Mouse (Mus musculus): ENCODE results near the gene Pnkp. TPM values are rescaled to one million over a fixed set of nuclear protein-coding genes. Genes with fewer than 3 reads are reported as not detected.

The Pnkp gene
- polyA plus RNA-seq, 1 experiment: 22.3 TPM

DNA sequence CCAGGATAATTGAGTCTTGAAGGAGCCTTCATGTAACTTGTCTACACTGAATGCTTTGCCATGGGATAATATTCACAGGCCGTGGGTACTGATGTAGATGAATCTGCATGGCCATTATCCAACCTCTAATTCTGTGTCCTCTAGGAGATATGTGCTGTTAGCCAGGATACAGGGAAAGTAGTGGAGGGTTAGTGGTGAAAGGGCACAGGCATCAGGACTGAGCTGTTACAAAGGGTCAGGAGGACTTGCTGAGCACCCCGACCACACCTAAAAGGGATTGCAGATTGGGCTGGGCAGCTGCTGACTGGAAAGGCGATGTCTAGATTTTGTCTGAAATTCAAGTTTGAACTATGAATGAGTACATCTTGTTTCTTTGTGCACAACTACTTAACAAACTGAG, 36.4 kb upstream of the Pnkp start:
- Histone ChIP-seq H3K9me3 (replicated peaks; ENCODE audit: control insufficient read depth, insufficient read depth, low read length, poor library complexity, severe bottlenecking) (no peaks in the 10 kb centered on the region), H3K27me3 (ENCODE audit: control insufficient read depth, insufficient read depth, low read length, poor library complexity, severe bottlenecking) (no peaks in the 10 kb centered on the region), H3K27ac (ENCODE audit: insufficient read depth, low read length) (0 out of 2 replicates have a peak overlapping the region, but pooled peaks have one; percentile 21), H3K36me3 (ENCODE audit: control insufficient read depth, insufficient read depth, low read length, poor library complexity, severe bottlenecking) (peaks cover 34% of the 10 kb centered on the region), H3K4me3 (ENCODE audit: low read depth, low read length) (no peak overlapping the region), H3K4me1 (ENCODE audit: control insufficient read depth, insufficient read depth, low read length) (peaks cover 4% of the 10 kb centered on the region), H3K9ac (ENCODE audit: low read depth, poor library complexity, severe bottlenecking) (peak overlapping the region; percentile 99; the same call in 1 of the 2 replicates)
- TF ChIP-seq POLR2A (IDR thresholded peaks at IDR 0.05; ENCODE audit: insufficient read depth, low read length) (no peak), EP300 (IDR thresholded peaks at IDR 0.05; ENCODE audit: insufficient read depth, low read depth, low read length) (no peak), CTCF (IDR thresholded peaks at IDR 0.05; ENCODE audit: low read depth, low read length) (no peak)

DNA sequence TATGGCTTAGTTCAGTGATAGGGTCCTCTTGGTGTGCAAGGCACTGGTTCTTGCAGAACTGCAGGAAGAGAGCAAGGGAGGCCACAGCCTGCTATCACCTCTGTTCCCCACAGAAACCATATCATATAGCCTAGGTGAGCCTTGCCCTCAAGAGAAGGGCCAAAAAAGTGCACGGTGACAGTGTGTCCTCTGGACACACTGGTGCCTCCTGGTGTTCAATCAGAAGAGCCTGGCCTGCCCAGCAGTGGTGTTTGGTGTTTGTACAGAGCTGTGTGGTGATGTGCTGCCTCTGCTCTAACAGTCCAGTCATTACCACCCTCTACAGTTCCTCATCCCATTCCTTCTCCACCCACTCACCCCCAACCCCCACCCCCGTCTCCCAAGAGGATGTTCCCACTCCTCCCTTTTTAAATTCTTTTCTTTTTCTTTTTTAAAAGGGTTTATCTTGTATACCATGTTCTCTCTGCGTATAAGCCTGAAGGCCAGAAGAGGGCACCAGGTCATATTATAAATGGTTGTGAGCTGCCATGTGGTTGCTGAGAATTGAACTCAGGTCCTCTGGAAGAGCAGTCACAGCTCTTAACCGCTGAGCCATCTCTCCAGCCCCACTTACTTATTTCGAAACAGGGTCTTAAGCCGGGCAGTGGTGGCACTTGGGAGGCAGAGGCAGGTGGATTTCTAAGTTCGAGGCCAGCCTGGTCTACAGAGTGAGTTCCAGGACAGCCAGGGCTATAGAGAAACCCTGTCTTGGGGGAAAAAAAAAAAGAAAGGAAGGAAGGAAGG, 35.1 kb upstream of the Pnkp start:
- H3K9me3 ChIP-seq (replicated peaks; ENCODE audit: control insufficient read depth, insufficient read depth, low read length, poor library complexity, severe bottlenecking): no peaks in the 10 kb centered on the region
- no peak for TF ChIP-seq POLR2A (IDR thresholded peaks at IDR 0.05; ENCODE audit: insufficient read depth, low read length)
- peak; percentile 30 for TF ChIP-seq CTCF (IDR thresholded peaks at IDR 0.05; ENCODE audit: low read depth, low read length)
- H3K36me3 ChIP-seq (ENCODE audit: control insufficient read depth, insufficient read depth, low read length, poor library complexity, severe bottlenecking): peaks cover 38% of the 10 kb centered on the region
- no peak overlapping the region for H3K4me3 ChIP-seq (ENCODE audit: low read depth, low read length)
- peaks cover 4% of the 10 kb centered on the region for H3K4me1 ChIP-seq (ENCODE audit: control insufficient read depth, insufficient read depth, low read length)
- H3K9ac ChIP-seq (ENCODE audit: low read depth, poor library complexity, severe bottlenecking): peak overlapping the region; percentile 43; the same call in 1 of the 2 replicates
- H3K27ac ChIP-seq (ENCODE audit: insufficient read depth, low read length): 0 out of 2 replicates have a peak overlapping the region, but pooled peaks have one; percentile 16
- no peaks in the 10 kb centered on the region for H3K27me3 ChIP-seq (ENCODE audit: control insufficient read depth, insufficient read depth, low read length, poor library complexity, severe bottlenecking)

DNA sequence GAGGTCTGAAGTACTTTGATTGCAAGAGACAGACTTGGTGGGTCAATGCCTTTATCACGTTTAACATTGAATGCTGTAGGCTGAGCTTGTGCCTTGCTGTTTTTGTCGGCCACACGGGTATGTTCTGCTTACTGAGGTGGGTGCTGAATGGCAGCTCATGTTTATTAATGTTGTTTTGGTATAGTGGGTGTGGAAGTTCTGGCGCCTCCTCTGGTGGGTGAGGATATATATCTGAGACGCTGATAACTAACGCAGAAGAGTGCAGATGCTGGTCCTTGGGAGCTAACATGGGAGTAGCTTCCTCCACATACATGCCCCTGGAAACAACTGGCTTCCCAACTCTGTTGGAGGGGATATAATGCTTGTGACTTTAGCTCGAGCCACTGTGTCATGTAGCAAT, 33.5 kb upstream of the Pnkp start:
- Histone ChIP-seq H3K4me3 (ENCODE audit: low read depth, low read length) (no peak overlapping the region), H3K27me3 (ENCODE audit: control insufficient read depth, insufficient read depth, low read length, poor library complexity, severe bottlenecking) (no peaks in the 10 kb centered on the region), H3K4me1 (ENCODE audit: control insufficient read depth, insufficient read depth, low read length) (peaks cover 4% of the 10 kb centered on the region), H3K9me3 (replicated peaks; ENCODE audit: control insufficient read depth, insufficient read depth, low read length, poor library complexity, severe bottlenecking) (no peaks in the 10 kb centered on the region), H3K36me3 (ENCODE audit: control insufficient read depth, insufficient read depth, low read length, poor library complexity, severe bottlenecking) (peaks cover 39% of the 10 kb centered on the region), H3K27ac (ENCODE audit: insufficient read depth, low read length) (peak overlapping the region; percentile 18; the same call in 1 of the 2 replicates), H3K9ac (ENCODE audit: low read depth, poor library complexity, severe bottlenecking) (no peak overlapping the region)
- TF ChIP-seq POLR2A (IDR thresholded peaks at IDR 0.05; ENCODE audit: insufficient read depth, low read length) (no peak), EP300 (IDR thresholded peaks at IDR 0.05; ENCODE audit: insufficient read depth, low read depth, low read length) (no peak), CTCF (IDR thresholded peaks at IDR 0.05; ENCODE audit: low read depth, low read length) (no peak)

DNA sequence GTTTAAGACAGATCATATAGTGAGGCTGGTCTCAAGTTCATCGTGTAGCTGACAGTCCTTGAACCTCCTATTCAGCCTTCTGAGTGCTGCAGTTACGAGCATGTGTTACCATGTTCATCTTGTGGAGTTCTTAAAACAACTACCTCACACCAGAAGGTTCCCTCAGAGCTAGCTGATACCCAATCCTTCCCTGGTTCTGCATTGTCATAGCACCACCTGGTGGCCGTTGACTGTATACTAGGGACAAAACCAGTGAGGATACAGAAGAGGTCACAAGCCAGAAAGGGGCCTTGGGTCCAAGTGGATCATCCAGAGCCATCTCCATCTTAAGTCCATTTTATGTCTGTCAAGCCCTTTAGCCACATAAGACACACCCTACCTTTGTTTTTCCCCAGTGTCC, 32.1 kb upstream of the Pnkp start:
- no peak overlapping the region for H3K9ac ChIP-seq (ENCODE audit: low read depth, poor library complexity, severe bottlenecking)
- TF ChIP-seq EP300 (IDR thresholded peaks at IDR 0.05; ENCODE audit: insufficient read depth, low read depth, low read length): no peak
- TF ChIP-seq CTCF (IDR thresholded peaks at IDR 0.05; ENCODE audit: low read depth, low read length): peak; percentile 44
- H3K9me3 ChIP-seq (replicated peaks; ENCODE audit: control insufficient read depth, insufficient read depth, low read length, poor library complexity, severe bottlenecking): no peaks in the 10 kb centered on the region
- H3K27me3 ChIP-seq (ENCODE audit: control insufficient read depth, insufficient read depth, low read length, poor library complexity, severe bottlenecking): no peaks in the 10 kb centered on the region
- peaks cover 3% of the 10 kb centered on the region for H3K4me1 ChIP-seq (ENCODE audit: control insufficient read depth, insufficient read depth, low read length)
- H3K27ac ChIP-seq (ENCODE audit: insufficient read depth, low read length): no peak overlapping the region
- H3K4me3 ChIP-seq (ENCODE audit: low read depth, low read length): no peak overlapping the region
- peaks cover 48% of the 10 kb centered on the region for H3K36me3 ChIP-seq (ENCODE audit: control insufficient read depth, insufficient read depth, low read length, poor library complexity, severe bottlenecking)

DNA sequence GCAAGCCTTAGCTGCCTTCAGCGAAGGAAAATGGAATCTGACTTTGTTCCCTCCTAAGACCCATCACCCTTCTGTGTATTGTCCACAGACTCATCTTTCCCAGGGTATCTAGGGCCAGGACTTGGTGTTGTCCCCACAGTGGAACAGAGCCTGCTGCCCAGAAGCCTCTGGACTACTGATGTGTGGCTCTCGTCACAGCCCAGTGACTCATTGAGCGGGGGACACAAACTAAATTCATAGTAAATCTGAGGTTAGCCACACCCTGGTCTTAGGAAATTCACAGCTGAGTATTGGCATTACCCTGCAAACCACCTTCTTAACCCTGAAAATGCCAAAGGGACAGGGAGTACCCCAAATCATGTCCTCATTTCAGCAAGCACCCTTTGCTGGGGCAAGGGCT, 30.2 kb upstream of the Pnkp start:
- Histone ChIP-seq H3K4me3 (ENCODE audit: low read depth, low read length) (no peak overlapping the region), H3K27ac (ENCODE audit: insufficient read depth, low read length) (no peak overlapping the region), H3K36me3 (ENCODE audit: control insufficient read depth, insufficient read depth, low read length, poor library complexity, severe bottlenecking) (peaks cover 56% of the 10 kb centered on the region), H3K4me1 (ENCODE audit: control insufficient read depth, insufficient read depth, low read length) (no peaks in the 10 kb centered on the region), H3K9ac (ENCODE audit: low read depth, poor library complexity, severe bottlenecking) (no peak overlapping the region), H3K27me3 (ENCODE audit: control insufficient read depth, insufficient read depth, low read length, poor library complexity, severe bottlenecking) (no peaks in the 10 kb centered on the region), H3K9me3 (replicated peaks; ENCODE audit: control insufficient read depth, insufficient read depth, low read length, poor library complexity, severe bottlenecking) (no peaks in the 10 kb centered on the region)
- TF ChIP-seq EP300 (IDR thresholded peaks at IDR 0.05; ENCODE audit: insufficient read depth, low read depth, low read length) (no peak), POLR2A (IDR thresholded peaks at IDR 0.05; ENCODE audit: insufficient read depth, low read length) (no peak), CTCF (IDR thresholded peaks at IDR 0.05; ENCODE audit: low read depth, low read length) (no peak)

DNA sequence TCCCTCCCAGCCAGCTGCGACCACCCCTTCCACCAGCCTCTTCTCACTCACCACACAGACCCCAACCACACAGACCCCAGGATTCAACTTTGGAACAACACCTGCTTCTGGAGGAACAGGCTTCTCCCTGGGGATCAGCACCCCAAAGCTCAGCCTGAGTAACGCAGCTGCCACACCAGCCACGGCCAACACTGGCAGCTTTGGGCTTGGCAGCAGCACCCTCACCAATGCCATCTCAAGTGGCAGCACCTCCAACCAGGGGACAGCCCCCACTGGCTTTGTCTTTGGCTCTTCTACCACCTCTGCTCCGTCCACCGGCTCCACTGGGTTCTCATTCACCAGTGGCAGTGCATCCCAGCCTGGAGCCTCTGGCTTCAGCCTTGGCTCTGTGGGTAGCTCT, 28.2 kb upstream of the Pnkp start:
- Histone ChIP-seq H3K27me3 (ENCODE audit: control insufficient read depth, insufficient read depth, low read length, poor library complexity, severe bottlenecking) (no peaks in the 10 kb centered on the region), H3K4me3 (ENCODE audit: low read depth, low read length) (no peak overlapping the region), H3K4me1 (ENCODE audit: control insufficient read depth, insufficient read depth, low read length) (no peaks in the 10 kb centered on the region), H3K9me3 (replicated peaks; ENCODE audit: control insufficient read depth, insufficient read depth, low read length, poor library complexity, severe bottlenecking) (no peaks in the 10 kb centered on the region), H3K9ac (ENCODE audit: low read depth, poor library complexity, severe bottlenecking) (no peak overlapping the region), H3K27ac (ENCODE audit: insufficient read depth, low read length) (no peak overlapping the region), H3K36me3 (ENCODE audit: control insufficient read depth, insufficient read depth, low read length, poor library complexity, severe bottlenecking) (peaks cover 54% of the 10 kb centered on the region)
- TF ChIP-seq CTCF (IDR thresholded peaks at IDR 0.05; ENCODE audit: low read depth, low read length) (no peak), POLR2A (IDR thresholded peaks at IDR 0.05; ENCODE audit: insufficient read depth, low read length) (no peak), EP300 (IDR thresholded peaks at IDR 0.05; ENCODE audit: insufficient read depth, low read depth, low read length) (no peak)

All from ES-Bruce4 (cell line).